Mouse (Mus musculus): ENCODE measurements around the gene Pex14.
A peak's percentile ranks its signal among the peaks of the same experiment; 100 is the strongest.

Pex14 gene

GRCm38 (mm10) chr4:148950932-148951650, 148.6 kb downstream of the Pex14 start:
- DNase-seq (ENCODE audit: low spot score) = no peak

- no peak for DNase-seq (ENCODE audit: low spot score)
Measured at GRCm38 (mm10) chr4:148950487-148950886, 149.2 kb downstream of the Pex14 start.

GRCm38 (mm10) chr4:148947833-148948388, 151.8 kb downstream of the Pex14 start:
- DNase-seq (ENCODE audit: low spot score) = no peak

GRCm38 (mm10) chr4:148946071-148946470, 153.6 kb downstream of the Pex14 start:
- DNase-seq (ENCODE audit: low spot score) = no peak

- no peak for DNase-seq (ENCODE audit: low spot score)
Measured at GRCm38 (mm10) chr4:148945476-148945881, 154.2 kb downstream of the Pex14 start.

DNA sequence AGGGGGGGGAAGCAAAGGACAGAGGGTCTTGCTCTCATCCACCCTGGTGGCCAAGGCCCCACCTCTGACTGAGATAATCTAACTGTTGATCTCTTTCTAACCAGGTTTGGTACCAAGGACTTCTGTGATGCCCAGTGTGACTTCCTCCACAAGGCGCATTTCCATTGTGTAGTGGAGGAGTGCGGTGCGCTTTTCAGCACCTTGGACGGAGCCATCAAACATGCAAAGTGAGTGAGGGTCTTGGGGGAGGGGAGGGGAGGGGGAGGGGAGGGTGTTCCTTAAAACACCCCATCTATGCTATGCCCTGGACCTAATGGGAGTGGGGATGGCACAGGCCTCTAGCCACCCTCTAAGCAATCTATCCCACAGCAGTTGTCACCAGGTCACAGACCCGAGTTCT, 156.6 kb downstream of the Pex14 start:
- DNase-seq (ENCODE audit: low spot score) = no peak

DNA sequence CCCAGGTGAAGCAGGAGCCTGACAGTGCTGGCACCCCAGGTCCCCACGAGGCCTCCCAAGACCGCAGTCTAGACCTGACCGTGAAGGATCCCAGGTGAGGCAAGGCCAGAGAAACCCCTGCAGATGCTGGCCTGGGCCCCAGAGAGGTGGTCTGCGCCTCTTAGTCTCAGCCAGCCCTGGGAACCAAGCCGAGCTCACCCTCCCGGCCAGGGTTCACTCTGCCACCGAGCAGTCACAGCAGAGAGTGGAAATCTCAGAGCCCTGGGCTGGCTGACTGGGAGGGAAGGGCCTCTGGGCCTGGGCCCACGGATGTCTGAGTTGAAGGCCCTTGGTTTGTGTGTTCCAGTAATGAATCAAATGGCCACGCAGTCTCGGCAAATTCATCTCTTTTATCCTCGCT, 158.4 kb downstream of the Pex14 start:
- no peak for DNase-seq (ENCODE audit: low spot score)

- DNase-seq (ENCODE audit: low spot score) = peak; percentile 75
Measured at GRCm38 (mm10) chr4:148940674-148941211, 158.9 kb downstream of the Pex14 start.

- DNase-seq (ENCODE audit: low spot score) = peak; percentile 74
Measured at GRCm38 (mm10) chr4:148938546-148938945, 161.1 kb downstream of the Pex14 start.

DNA sequence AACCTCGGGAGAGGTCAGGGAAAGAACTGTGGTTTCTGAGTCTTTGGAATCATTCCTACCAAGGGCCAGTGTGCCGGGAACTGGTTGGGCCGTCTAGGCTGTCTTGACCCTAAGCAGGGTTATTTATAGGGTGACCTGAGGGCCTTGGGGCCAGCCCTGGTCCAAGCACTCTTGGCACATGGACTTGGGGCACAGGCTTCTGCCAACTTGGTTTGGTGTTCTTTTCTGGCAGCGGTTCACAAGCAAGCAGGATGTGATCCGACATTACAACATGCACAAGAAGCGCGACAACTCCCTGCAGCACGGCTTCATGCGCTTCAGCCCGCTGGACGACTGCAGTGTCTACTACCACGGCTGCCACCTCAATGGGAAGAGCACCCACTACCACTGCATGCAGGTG, 162.9 kb downstream of the Pex14 start:
- no peak for DNase-seq (ENCODE audit: low spot score)

- no peak for DNase-seq (ENCODE audit: low spot score)
Measured at GRCm38 (mm10) chr4:148936111-148936510, 163.6 kb downstream of the Pex14 start.

DNA sequence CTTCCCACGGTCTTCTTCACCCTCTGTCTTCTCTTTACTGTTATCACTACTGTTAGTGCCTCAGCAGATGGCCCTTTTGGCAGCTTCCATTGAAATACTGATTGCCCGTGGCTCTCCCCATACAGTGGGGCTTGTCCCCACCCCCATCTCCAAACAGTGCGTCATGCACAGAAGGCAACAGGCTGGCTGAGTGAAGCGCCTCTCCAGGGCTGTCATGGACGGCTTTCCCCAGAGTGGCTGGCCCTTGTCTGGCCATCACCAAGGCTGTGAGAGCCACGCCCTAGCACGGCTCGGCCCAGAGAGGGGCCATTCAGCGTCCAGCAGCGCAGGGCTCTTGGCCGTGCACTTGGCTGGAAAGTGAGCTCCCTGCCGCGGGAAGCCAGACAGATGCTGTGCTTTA, 164.5 kb downstream of the Pex14 start:
- DNase-seq (ENCODE audit: low spot score) = no peak

GRCm38 (mm10) chr4:148933109-148933508, 166.6 kb downstream of the Pex14 start:
- DNase-seq (ENCODE audit: low spot score) = no peak

- no peak for DNase-seq (ENCODE audit: low spot score)
Measured at GRCm38 (mm10) chr4:148930721-148931229, 168.9 kb downstream of the Pex14 start.

DNA sequence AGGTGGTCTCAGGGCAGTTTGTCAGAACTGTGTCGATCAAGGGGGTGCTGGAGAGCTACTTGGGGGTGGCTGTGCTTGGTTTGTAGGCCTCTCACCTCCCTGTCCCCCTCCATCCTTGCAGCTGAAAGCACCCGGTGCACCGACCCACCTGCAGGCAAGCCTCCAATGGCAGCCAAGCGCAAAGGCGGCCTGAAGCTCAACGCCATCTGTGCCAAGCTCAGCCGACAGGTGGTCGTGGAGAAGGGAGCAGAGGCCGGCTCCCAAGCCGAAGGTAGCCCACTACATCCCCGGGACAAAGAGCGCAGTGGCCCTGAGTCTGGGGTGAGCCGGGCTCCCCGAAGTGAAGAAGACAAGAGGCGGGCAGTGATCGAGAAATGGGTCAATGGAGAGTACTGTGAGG, 170.8 kb downstream of the Pex14 start:
- no peak for DNase-seq (ENCODE audit: low spot score)

GRCm38 (mm10) chr4:148928316-148928715, 171.4 kb downstream of the Pex14 start:
- DNase-seq (ENCODE audit: low spot score) = no peak

DNA sequence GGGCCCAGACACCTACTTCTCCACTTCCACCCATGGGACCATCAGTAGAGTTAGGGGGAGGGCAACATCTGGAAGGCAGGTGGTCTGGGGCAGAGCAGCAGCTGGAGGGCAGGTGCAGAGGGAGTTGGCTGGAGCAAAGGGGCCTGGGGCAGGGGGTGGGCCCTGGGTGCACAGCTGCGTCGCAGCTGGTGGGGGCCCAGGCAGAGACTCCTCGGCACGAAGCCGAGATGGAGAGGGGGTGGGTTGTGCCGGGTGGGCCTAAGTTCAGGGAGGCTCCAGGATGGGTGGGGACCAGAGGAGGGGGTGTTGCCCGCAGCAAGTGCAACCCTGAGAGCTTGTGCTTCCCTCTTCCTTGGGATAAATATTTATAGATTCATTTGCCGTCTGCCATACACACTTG, 173.2 kb downstream of the Pex14 start:
- DNase-seq (ENCODE audit: low spot score) = no peak

DNA sequence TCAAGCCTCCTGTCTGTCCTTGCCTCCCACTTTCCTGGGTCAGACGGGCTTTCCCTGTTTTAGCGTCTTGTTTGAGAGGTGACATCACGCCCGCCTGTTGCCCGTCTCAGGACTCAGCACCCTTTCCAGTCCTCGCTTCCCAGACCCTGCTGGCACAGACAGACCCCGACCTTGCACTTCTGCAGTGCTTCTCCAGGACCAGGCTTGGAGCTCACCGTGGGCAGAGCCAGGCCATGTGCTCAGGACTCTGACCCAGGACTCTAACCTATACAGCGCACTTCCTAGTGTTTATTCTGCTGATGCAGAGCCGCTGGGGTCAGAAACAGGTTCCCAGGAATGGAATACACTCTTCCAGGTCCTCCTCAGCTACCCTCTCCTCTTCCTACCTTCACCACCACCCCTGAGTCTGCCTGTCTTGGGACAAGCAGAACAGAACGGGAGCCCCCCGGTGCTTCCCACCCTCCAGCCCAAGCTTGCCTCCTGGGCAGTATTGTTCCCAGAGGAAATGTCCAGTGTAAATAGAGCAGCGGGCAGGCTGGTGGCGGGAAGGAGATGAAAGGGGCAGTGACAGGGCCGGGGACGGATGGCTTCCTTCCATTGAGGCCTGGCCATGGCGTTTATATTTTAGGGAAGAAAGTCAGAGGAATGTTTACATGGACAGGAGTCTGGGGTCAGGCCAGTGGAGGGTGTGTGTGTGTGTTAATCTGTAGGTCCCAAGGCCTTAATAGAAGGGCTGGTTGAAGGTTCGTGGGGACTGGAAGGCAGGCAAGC, 173.9 kb downstream of the Pex14 start:
- no peak for DNase-seq (ENCODE audit: low spot score)

- no peak for DNase-seq (ENCODE audit: low spot score)
Measured at GRCm38 (mm10) chr4:148923976-148924375, 175.7 kb downstream of the Pex14 start.

DNA sequence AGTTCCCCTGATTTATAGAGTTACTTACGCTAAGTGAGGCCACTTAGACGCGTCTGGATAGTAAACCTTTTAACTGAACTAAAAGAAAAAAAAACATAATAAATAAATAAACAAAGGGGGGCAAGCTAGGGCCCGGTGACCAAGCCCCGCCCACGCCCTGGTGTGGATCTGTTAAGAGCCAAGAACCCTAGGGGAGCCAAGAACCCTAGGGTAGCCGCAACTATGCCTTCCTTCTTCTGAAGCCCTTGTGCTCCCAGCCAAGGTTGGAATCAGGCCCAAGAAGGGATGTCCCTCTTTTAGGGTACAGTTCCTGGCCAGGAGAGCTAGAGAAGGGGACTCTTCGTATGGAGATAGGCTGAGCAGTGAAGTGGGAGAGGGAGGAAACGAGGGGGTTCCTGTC, 176.3 kb downstream of the Pex14 start:
- no peak for DNase-seq (ENCODE audit: low spot score)

DNA sequence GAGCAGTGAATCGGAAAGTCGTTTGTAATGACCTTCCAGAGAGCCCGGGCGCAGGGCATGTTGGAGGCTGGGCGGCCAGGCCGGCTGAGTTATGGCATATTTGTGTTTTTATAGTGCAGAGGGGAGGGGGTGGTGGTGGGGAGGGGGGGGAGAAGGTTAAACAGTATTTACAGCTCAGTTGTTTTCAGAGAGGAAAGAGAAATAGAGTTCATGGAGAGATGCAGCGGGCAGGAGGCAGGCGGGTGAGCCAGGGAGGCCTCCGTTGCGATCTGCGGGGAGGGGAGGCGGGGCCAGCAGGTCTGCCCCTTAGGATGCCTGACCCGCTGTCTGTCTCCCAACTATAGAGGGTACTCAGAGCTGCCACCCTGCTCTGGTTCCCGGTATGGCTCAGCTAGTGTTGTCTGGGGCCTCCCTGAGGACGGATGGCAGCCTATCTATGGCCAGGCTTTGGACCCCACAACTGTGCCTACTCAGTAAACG, 177.4 kb downstream of the Pex14 start:
- DNase-seq (ENCODE audit: low spot score) = no peak

GRCm38 (mm10) chr4:148920610-148921009, 179.1 kb downstream of the Pex14 start:
- DNase-seq (ENCODE audit: low spot score) = no peak
